Comparison of ENCODE assay signal across 8 mouse cellular contexts in genomic region chr1:193034951-193035370, GRCm38 (mm10). TPM values are rescaled to one million over a fixed set of nuclear protein-coding genes. Genes with fewer than 3 reads are reported as not detected.
DNase-seq lines count a peak whose midpoint lies in the region; ATAC-seq and TF ChIP-seq lines count a peak whose summit lies in the region.

No protein-coding gene starts in this region.

- peak overlapping the region; percentile 81 for H3K9ac ChIP-seq in forebrain, embryonic 16.5 days (replicated peaks; ENCODE audit: low read depth, low read length)

- H3K9me3 ChIP-seq in forebrain, embryonic 16.5 days (ENCODE audit: control insufficient read depth, low read length): no peaks in the 10 kb centered on the region

- no peak for TF ChIP-seq POLR2A in testis, adult 2 months (IDR thresholded peaks at IDR 0.05; ENCODE audit: control insufficient read depth, low read depth, low read length)

- H3K4me3 ChIP-seq in testis, adult 2 months (ENCODE audit: control insufficient read depth, low read depth, low read length): peak overlapping the region; percentile 96
- peak overlapping the region; percentile 91 for H3K4me3 ChIP-seq in forebrain, embryonic 16.5 days (replicated peaks; ENCODE audit: low read length)

- H3K4me1 ChIP-seq in testis, adult 2 months (ENCODE audit: control insufficient read depth, insufficient read depth, low read length): peaks cover 7% of the 10 kb centered on the region
- H3K4me1 ChIP-seq in forebrain, embryonic 16.5 days (replicated peaks; ENCODE audit: control insufficient read depth, insufficient read depth, low read length): peaks cover 8% of the 10 kb centered on the region

- DNase-seq in frontal cortex, postnatal 14 days (ENCODE audit: low spot score in 2 of 2): no peak
- no peak for DNase-seq in testis, postnatal 10 days (ENCODE audit: low spot score)
- no peak for DNase-seq in ovary, postnatal 36 days (ENCODE audit: low spot score)
- no peak for DNase-seq in ovary, adult 18-20 months (ENCODE audit: low spot score)

- peak; percentile 41 for ATAC-seq in frontal cortex, adult (ENCODE audit: low TSS enrichment)
- peak; percentile 42; the same call in 1 of the 2 replicates for ATAC-seq in forebrain, embryonic 16.5 days
- 0 out of 2 replicates have a peak, but pooled peaks have one; percentile 2 for ATAC-seq in megakaryocyte progenitor cell, adult 5-6 weeks (replicated peaks; ENCODE audit: poor library complexity)

- H3K27me3 ChIP-seq in testis, adult 2 months (ENCODE audit: control insufficient read depth, insufficient read depth, low read length): no peaks in the 10 kb centered on the region
- H3K27me3 ChIP-seq in forebrain, embryonic 16.5 days (replicated peaks; ENCODE audit: control insufficient read depth, insufficient read depth, low read length): no peaks in the 10 kb centered on the region

- 0% methylated on average over 19 of the region's 19 CpGs for WGBS in forebrain, embryonic 16.5 days

- TF ChIP-seq CTCF in testis, adult 2 months (IDR thresholded peaks at IDR 0.05; ENCODE audit: control insufficient read depth, insufficient read depth, insufficient replicate concordance, low read depth, low read length): no peak

- peak overlapping the region; percentile 56 for H3K4me2 ChIP-seq in forebrain, embryonic 16.5 days (ENCODE audit: low read length)

- H3K27ac ChIP-seq in testis, adult 2 months (ENCODE audit: control insufficient read depth, insufficient read depth, low read depth, low read length): peak overlapping the region; percentile 59
- no peak overlapping the region for H3K27ac ChIP-seq in forebrain, embryonic 16.5 days (ENCODE audit: low read length)

- no peaks in the 10 kb centered on the region for H3K36me3 ChIP-seq in testis, adult 2 months (ENCODE audit: control insufficient read depth, insufficient read depth, low read length)
- no peaks in the 10 kb centered on the region for H3K36me3 ChIP-seq in forebrain, embryonic 16.5 days (ENCODE audit: control insufficient read depth, insufficient read depth)

RNA-seq across cellular contexts. Expression of gene Syt14, which starts 0.6 kb away (rescaled TPM):
- polyA plus RNA-seq in testis, adult 2 months (2012; rRNA removed): 0.60 and 0.86 TPM in 2 replicates
- 9.0 and 10.3 TPM in 2 replicates for polyA plus RNA-seq in forebrain, embryonic 16.5 days (2015; fragmentation: Nextera tagmentation; extraction: Ambion mirVana)
- total RNA-seq in megakaryocyte progenitor cell, adult 5-6 weeks (2015): 0.02 TPM in 1 of 2 replicates, not detected in the other
- 0.03 TPM in 1 of 2 replicates, not detected in the other for total RNA-seq in megakaryocyte progenitor cell, adult 5-6 weeks (2017)
